20 mouse cellular contexts compared by ENCODE assay signal in genomic region chr5:100761736-100762135, GRCm38 (mm10). TPM values are rescaled to one million over a fixed set of nuclear protein-coding genes. Genes with fewer than 3 reads are reported as not detected.
DNase-seq lines count a peak whose midpoint lies in the region; ATAC-seq lines count a peak whose summit lies in the region.
"Had no signal": no experiment of that assay in that cellular context is flagged by ENCODE, and none has a peak within 500 bp of the region (broad histone marks: within the 10 kb centered on the region; RNA-seq: fewer than 3 reads in every experiment).

No protein-coding gene starts in this region.

- no peak for ATAC-seq in midbrain, embryonic 11.5 days (ENCODE audit: low FRiP score)
- no peak for ATAC-seq in midbrain, embryonic 16.5 days
- ATAC-seq: activated CD4-positive, CD25-positive, alpha-beta regulatory T cell, adult 4 months; CD4-positive, CD25-positive, alpha-beta regulatory T cell, adult 4 months; Patski had no signal

- DNase-seq in heart, adult 11 months, result peak; percentile 70
- DNase-seq in heart, postnatal 36 days, result no peak
- peak; percentile 76 for DNase-seq in midbrain, embryonic 11.5 days (ENCODE audit: low spot score, missing footprints)
- DNase-seq: adrenal gland, adult 2 months; adrenal gland, adult 8-10 months; adrenal gland, postnatal 10 days; adrenal gland, postnatal 14 days; adrenal gland, postnatal 25 days; adrenal gland, postnatal 36 days; B cell, adult 2 months; cerebellum, adult 11 months; cerebellum, adult 11-12 months; cerebellum, adult 18-20 months had no signal

- no peak overlapping the region for H3K9ac ChIP-seq in midbrain, embryonic 11.5 days (ENCODE audit: low read length)
- H3K9ac ChIP-seq in midbrain, embryonic 16.5 days (ENCODE audit: low read depth, low read length), result no peak overlapping the region

- H3K27ac ChIP-seq in midbrain, embryonic 11.5 days (ENCODE audit: low read depth, low read length), result no peak overlapping the region
- H3K27ac ChIP-seq in midbrain, embryonic 16.5 days (ENCODE audit: low read length), result no peak overlapping the region

- WGBS in midbrain, embryonic 11.5 days, result 95% methylated on average over 7 of the region's 7 CpGs
- WGBS in midbrain, embryonic 16.5 days, result 93% methylated on average over 7 of the region's 7 CpGs

- H3K4me2 ChIP-seq in midbrain, embryonic 11.5 days, result no peak overlapping the region
- H3K4me2 ChIP-seq in midbrain, embryonic 16.5 days (ENCODE audit: low read length), result no peak overlapping the region

- H3K4me1 ChIP-seq in midbrain, embryonic 11.5 days (ENCODE audit: control insufficient read depth, insufficient read depth, low read length), result no peaks in the 10 kb centered on the region
- H3K4me1 ChIP-seq in midbrain, embryonic 16.5 days (ENCODE audit: control insufficient read depth, insufficient read depth, low read length), result no peaks in the 10 kb centered on the region

- H3K9me3 ChIP-seq in midbrain, embryonic 11.5 days (ENCODE audit: control insufficient read depth, low read length), result no peaks in the 10 kb centered on the region
- H3K9me3 ChIP-seq in midbrain, embryonic 16.5 days (replicated peaks; ENCODE audit: control insufficient read depth, low read length, poor library complexity, severe bottlenecking), result no peaks in the 10 kb centered on the region

- H3K27me3 ChIP-seq in midbrain, embryonic 11.5 days (ENCODE audit: control insufficient read depth, insufficient read depth, low read length), result no peaks in the 10 kb centered on the region
- H3K27me3 ChIP-seq in midbrain, embryonic 16.5 days (ENCODE audit: control insufficient read depth, insufficient read depth, low read depth, low read length), result no peaks in the 10 kb centered on the region
- H3K27me3 ChIP-seq: CH12.LX, Patski had no signal

- H3K36me3 ChIP-seq in midbrain, embryonic 11.5 days (ENCODE audit: control insufficient read depth, insufficient read depth, low read length), result peaks cover 26% of the 10 kb centered on the region
- peaks cover 29% of the 10 kb centered on the region for H3K36me3 ChIP-seq in midbrain, embryonic 16.5 days (ENCODE audit: control insufficient read depth, insufficient read depth, low read length)

- intact Hi-C loops in heart, postnatal 36 days (cut with DNase I), result no loop called here

- no peak overlapping the region for H3K4me3 ChIP-seq in midbrain, embryonic 11.5 days (ENCODE audit: low read depth, low read length)
- no peak overlapping the region for H3K4me3 ChIP-seq in midbrain, embryonic 16.5 days (ENCODE audit: low read depth, low read length)

RNA-seq across cellular contexts. Expression of gene Helq, which starts 36.7 kb away (rescaled TPM):
- total RNA-seq in heart, postnatal 36 days (2021), result 1 to 10 TPM; 2.1 to 3.6 TPM
- polyA plus RNA-seq in midbrain, embryonic 11.5 days (2014; fragmentation: Nextera tagmentation; extraction: Ambion mirVana), result 17.6 and 22.4 TPM in 2 replicates
- polyA plus RNA-seq in midbrain, embryonic 16.5 days (2015; fragmentation: Nextera tagmentation; extraction: Ambion mirVana), result 20.6 and 24.3 TPM in 2 replicates

RNA-seq across cellular contexts. Expression of gene Mrps18c, which starts 36.7 kb away (rescaled TPM):
- total RNA-seq in heart, postnatal 36 days (2021), result 10 to 100 TPM; 81.3 to 84.8 TPM
- 167 and 178 TPM in 2 replicates for polyA plus RNA-seq in midbrain, embryonic 11.5 days (2014; fragmentation: Nextera tagmentation; extraction: Ambion mirVana)
- 137 and 143 TPM in 2 replicates for polyA plus RNA-seq in midbrain, embryonic 16.5 days (2015; fragmentation: Nextera tagmentation; extraction: Ambion mirVana)

RNA-seq across cellular contexts. Expression of gene Hpse, which starts 42.2 kb away (rescaled TPM):
- total RNA-seq in heart, postnatal 36 days (2021), result 1 to 10 TPM in 1 of 2 experiments, under 1 TPM in 1; 0.97 to 1.3 TPM
- polyA plus RNA-seq in midbrain, embryonic 11.5 days (2014; fragmentation: Nextera tagmentation; extraction: Ambion mirVana), result 1.2 and 1.3 TPM in 2 replicates
- 0.24 and 0.27 TPM in 2 replicates for polyA plus RNA-seq in midbrain, embryonic 16.5 days (2015; fragmentation: Nextera tagmentation; extraction: Ambion mirVana)
- total RNA-seq: G1E, MEL had no signal
- polyA plus RNA-seq: G1E had no signal

RNA-seq across cellular contexts. Expression of gene Abraxas1, which starts 59.0 kb away (rescaled TPM):
- total RNA-seq in heart, postnatal 36 days (2021), result 10 to 100 TPM; 11.0 to 13.2 TPM
- polyA plus RNA-seq in midbrain, embryonic 11.5 days (2014; fragmentation: Nextera tagmentation; extraction: Ambion mirVana), result 23.3 and 28.9 TPM in 2 replicates
- polyA plus RNA-seq in midbrain, embryonic 16.5 days (2015; fragmentation: Nextera tagmentation; extraction: Ambion mirVana), result 12.0 and 17.1 TPM in 2 replicates

Comparison
In these comparisons a context has a peak if more than half of its experiments do, and no peak if none do; other contexts are left out.
1. DNase-seq: peak in heart, adult 11 months (single experiment) and midbrain, embryonic 11.5 days (single experiment); none in heart, postnatal 36 days (0 of 2).